Mouse (Mus musculus) thymus, adult 18-20 months (tissue): ENCODE measurements around the gene Mcm3.
"Not testable (repeated sequence)": the region's sequence is repeated elsewhere in the genome, so short reads cannot be mapped to it uniquely, and the experiment has no call there.

Source experiments
- DNase-seq, 2 experiments: peaks; one replicate each; pipeline ENCODE4 v3.0.0; 2022; ENCODE audit warnings: mixed read lengths in 2 of 2

Mcm3 gene

DNA sequence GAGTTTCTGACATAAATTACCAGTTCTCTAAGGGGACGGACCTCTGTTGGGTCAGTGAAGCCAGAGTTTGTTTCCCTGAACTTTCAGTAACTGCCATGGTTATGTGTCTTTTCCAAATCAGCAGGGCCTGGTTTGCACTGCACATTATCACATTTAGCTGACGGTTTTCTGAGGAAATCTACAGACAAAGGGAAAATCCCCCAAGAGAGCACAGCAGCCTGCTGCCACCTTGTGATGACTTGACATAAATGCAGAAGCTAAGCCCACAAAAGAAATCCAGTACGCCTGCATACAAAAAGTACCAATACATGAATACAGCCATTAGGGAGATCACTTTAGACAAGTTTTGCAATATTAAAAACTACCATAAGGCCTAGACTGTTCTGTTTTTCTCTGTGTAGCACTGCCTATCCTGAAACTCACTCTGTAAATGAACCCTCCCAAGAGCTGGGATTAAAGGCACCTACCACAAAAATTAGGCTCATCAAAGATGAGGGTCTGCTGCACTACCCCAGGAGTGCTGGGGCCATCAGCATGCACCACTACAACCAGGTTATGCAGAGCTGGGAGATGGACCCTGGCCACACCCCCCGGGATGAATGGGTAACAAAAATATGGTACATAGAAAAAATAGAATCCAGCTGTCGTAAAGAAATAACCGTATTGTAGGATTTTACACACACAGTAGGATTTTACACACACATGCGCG is 18.3 kb downstream of the Mcm3 start:
- no peak for DNase-seq

GRCm38 (mm10) chr1:20801275-20801674 is 18.8 kb downstream of the Mcm3 start:
- no peak for DNase-seq

- DNase-seq, result no peak
Observed at GRCm38 (mm10) chr1:20795178-20795577, 24.9 kb downstream of the Mcm3 start.

DNA sequence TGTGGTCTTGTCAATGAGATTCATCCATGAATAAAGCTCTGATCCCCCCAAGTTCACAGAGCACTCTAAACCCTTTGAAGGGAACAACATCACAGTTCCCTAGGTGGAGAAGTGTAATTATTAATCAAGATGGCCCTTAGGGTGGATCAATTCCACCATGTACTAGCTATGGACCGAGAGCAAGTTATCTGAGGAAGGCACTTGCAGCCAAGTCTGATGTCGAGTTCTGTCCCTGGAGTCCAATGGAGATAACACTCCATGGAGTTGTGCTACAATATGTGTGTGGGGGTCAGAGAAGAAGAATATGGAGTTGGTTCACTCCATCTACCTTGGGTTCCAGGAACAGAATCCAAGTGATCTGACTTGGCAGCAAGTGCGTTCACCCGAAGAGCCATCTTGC is 25.4 kb downstream of the Mcm3 start:
- no peak for DNase-seq

GRCm38 (mm10) chr1:20791414-20791813 is 28.7 kb downstream of the Mcm3 start:
- no peak for DNase-seq

DNA sequence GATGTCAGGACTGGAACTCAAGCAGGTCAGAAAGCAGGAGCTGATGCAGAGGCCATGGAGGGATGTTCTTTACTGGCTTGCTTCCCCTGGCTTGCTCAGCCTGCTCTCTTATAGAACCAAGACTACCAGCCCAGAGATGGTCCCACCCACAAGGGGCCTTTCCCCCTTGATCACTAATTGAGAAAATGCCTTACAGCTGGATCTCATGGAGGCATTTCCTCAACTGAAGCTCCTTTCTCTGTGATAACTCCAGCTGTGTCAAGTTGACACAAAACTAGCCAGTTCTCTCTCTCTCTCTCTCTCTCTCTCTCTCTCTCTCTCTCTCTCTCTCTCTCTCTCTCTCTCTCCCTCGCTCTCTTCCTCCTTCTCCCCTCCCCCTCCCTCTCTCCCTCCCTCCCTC is 29.6 kb downstream of the Mcm3 start, which contains the start of gene Il17f:
Il17f (minus strand) TSS at position 101 of the 400 bp plus-strand sequence.
- DNase-seq, result not testable (repeated sequence)

DNA sequence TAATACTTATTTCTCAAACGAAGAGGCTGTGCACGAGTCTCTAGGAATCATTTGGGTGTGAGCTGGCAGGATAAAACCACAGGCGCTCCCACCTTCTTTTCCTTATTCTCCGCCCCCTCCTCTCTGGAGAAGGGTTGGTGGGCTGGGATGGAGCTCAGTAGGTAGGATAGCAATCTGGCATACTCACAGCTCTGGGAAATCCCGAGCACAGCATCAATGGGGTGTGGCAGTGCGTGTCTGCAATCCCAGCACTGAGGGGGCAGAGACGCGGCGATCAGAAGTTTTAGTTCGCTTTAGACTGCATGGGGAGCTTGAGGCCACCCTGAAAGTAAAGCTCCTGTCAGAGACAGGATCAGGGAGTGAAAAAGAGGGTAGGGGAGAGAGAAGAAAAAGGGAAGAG is 31.7 kb downstream of the Mcm3 start:
- no peak for DNase-seq

DNA sequence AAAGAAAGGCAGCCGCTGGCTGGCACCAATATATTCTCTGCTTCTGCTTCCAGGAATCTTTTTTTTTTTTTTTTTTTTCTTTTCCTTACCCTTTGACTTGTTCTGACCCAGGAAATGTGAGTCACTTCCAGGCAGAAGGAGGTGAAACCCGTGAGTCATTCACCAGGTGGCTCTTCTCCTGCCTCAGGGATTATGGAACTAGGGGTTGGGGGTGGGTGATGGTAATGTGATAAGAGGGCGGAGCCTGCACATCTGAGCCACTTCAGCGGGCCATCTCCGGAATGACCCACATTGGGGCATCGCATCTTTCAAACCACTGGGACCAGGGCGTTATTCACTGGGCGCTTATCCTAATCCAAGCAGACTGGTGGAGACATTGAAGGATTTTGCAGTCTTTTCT is 33.1 kb downstream of the Mcm3 start:
- no peak for DNase-seq

DNA sequence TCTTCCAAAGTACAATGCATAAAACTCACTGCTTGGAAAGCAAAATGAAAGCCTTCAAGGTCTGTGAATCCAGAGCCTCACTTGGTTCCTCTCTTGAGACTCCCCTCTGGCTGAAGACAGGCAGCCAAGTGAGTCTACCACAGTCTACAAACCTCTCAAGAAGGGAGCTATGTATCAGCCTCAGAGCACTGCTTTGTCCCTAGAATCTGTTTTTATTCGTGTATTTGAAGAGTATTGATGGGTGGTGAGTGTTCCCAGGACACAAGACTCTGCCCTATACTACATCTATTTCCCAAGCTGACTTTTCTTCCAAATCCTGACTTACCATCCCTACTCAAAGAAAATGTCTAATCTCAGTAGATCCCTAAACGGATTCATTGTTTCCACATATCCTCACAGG is 41.7 kb downstream of the Mcm3 start:
- DNase-seq, result no peak

DNA sequence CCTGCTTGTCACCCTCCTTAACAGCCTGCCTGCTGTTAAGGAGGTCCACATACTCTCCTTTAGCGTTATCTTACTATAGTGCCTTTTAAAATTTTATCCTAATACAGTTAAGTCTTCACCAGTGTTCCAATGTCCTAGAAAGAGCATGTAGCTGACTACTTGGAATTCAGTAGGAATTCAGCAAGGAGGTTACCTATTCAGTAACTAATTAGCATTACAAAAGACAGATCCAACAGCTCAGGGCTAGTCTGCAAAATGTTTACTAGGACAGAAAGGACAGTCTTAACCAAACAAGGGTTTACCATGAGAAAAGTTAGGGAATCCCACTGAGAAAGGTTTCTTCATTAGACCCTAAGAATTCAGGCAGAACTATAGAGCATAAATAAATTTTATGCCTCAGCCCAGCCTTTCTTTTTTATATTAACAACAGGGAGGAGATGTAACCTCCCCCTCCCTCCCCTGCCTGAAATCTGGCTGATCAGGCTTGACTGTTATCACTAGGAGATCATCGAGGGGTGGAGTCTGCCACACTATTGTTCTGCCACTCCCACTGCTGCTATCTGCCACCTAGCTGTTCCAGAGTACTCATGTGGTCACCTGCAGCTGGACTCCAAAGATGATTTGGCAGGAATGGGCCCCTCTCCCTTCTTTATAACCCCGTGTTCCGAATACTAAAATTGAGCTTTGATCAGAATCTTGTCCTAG is 45.9 kb downstream of the Mcm3 start:
- DNase-seq, result not testable (repeated sequence)

DNA sequence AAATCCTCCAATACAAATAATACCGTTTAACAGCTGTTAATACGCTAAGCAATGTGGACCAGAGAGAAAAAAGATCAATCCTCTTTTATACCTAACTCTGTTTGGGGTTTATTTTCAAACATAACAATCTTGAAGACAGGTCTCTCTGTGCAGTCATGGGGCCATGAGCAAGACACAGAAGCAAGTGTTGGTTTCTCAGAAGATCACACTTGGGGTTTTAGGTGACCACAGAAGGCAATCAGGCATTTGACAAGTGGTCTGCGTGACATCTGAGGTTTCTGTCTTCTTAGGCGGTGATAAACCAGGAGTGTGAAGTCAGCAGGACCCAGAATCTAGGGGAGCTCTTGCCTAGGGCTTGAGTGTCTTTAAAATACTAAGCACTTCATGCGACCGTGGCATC is 53.6 kb downstream of the Mcm3 start:
- DNase-seq, result no peak

- no peak for DNase-seq
Observed at GRCm38 (mm10) chr1:20761411-20761810, 58.7 kb downstream of the Mcm3 start.

GRCm38 (mm10) chr1:20760331-20760730 is 59.8 kb downstream of the Mcm3 start:
- DNase-seq, result no peak

DNA sequence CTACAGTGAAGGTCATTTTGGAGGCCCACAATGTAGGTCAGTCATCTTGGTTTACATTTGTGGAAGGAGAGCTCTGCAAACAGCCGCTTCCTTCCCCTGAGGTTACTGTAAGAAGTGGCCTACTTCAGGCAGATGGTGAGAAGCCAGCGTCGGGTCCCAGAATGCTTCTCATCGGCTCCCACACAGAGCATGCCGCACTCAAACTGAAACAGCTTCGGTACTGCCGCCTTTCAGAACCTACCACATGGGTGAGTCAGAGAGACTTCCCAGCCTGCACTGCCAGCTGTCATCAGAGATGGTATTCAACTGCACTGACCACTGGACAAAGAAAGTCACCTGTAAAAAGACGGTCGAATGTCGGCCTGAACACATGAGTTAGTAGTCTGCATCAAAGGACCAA is 60.3 kb downstream of the Mcm3 start:
- no peak for DNase-seq

DNA sequence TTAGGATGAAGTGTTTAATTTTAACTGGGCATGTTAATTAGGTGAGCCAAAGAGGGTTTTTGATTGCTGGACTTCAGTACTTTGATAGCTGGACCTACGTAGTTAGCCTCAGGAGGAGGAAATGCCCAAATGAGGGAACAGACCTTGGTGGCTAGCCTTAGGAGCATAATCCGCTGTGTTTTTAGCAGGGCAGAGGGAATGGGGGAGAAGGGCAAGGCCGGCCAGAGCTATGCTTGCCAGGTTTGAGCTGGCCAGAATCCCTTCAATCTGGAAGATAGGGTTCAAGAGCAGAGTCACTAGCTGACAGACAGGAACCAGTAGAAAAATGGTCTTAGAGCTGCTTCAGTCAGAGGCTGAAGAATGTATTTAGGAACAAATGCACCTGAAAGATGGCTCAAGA is 62.5 kb downstream of the Mcm3 start:
- no peak for DNase-seq

DNA sequence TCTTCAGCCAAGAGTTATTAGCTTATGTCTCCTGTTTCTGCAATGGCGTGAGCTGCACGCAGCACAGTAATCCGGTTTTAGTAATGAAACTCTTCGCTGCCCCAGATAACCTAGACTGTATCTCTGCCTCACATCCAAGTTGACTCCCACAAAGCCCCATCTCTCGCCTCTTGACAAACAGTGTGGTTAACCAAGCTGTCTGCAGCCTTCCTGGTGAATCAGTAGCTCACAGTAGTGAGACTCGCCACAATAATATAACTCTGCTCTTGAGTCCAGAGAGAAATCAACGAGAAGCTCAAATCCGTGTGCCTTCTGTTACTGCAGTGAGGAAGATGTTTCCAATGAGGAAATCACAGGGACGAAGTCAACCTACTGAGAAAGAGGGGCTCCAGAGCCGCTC is 65.7 kb downstream of the Mcm3 start:
- DNase-seq, result no peak
